Mouse (Mus musculus) cerebellum, adult 2 months (tissue): ENCODE measurements at regions not wholly inside any gene's neighbourhood (a gene's known extent, or its start where the extent isn't known, plus 50 kb on each side); places are given as distances from the start of the nearest gene placed in this dataset.

Source experiments
- CTCF ChIP-seq: fragments of 200-500 bp; IDR thresholded peaks from 2 replicates; pipeline ENCODE4 v1.5.1; 2011; ENCODE audit warnings: low read depth, mild to moderate bottlenecking, control low read depth, low read length, moderate library complexity, borderline replicate concordance; ENCODE audit not compliant: insufficient read depth
- POLR2A ChIP-seq: fragments of 200-500 bp; IDR thresholded peaks from 2 replicates; pipeline ENCODE4 v1.6.1; 2011; ENCODE audit warnings: low read length, control low read depth, borderline replicate concordance; ENCODE audit not compliant: insufficient read depth

DNA sequence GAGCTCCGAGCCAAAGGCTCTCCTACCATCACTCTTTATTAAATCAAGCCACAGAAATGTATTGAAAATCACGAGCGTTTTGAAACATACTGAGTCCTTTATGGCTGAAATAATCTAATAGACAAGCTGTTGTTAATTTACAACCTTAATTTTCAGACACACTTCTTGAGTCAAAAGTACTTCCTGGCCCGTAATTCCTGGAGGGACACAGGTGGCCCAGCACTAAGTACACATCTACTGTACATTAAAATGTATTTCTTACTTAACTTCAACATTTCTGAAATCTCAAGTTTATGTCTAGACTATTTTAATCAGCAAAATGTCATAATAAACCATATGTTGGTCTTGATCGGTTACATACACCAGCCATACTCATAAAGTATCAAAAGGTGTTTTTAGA is 2163.3 kb upstream of the Gm7489 start:
- TF ChIP-seq POLR2A: no peak
- TF ChIP-seq CTCF: no peak
